Mouse (Mus musculus) heart, adult 2 months (tissue): ENCODE data around the gene Pdcd4. TPM values are rescaled to one million over a fixed set of nuclear protein-coding genes. Genes with fewer than 3 reads are reported as not detected.

Source experiments
- DNase-seq, 2 experiments: peaks; one replicate each; pipeline ENCODE4 v3.0.0; 2021
- H3K27ac ChIP-seq: fragments of 200-600 bp; 2 replicates; pipeline ENCODE4 v1.8.1; 2022
- H3K27me3 ChIP-seq: fragments of 200-500 bp; 2 replicates; pipeline ENCODE4 v1.6.1; 2012; ENCODE audit warnings: mild to moderate bottlenecking, low read length, inconsistent platforms, mixed read lengths; ENCODE audit not compliant: control insufficient read depth, insufficient read depth
- H3K36me3 ChIP-seq: fragments of 200-500 bp; 2 replicates; pipeline ENCODE4 v1.6.1; 2012; ENCODE audit warnings: low read length, inconsistent platforms; ENCODE audit not compliant: control insufficient read depth, insufficient read depth
- H3K4me1 ChIP-seq: fragments of 200-500 bp; 2 replicates; pipeline ENCODE4 v1.6.1; 2011; ENCODE audit warnings: low read length; ENCODE audit not compliant: control insufficient read depth, insufficient read depth
- H3K4me3 ChIP-seq: fragments of 200-600 bp; 2 replicates; pipeline ENCODE4 v1.8.1; 2022
- H3K79me2 ChIP-seq: fragments of 200-500 bp; replicated peaks from 2 replicates; pipeline ENCODE4 v1.6.1; 2012; ENCODE audit warnings: mild to moderate bottlenecking, inconsistent platforms, low read length, moderate library complexity, mixed read lengths; ENCODE audit not compliant: control insufficient read depth, insufficient read depth
- H3K9ac ChIP-seq: fragments of 200-500 bp; 2 replicates; pipeline ENCODE4 v1.6.1; 2012; ENCODE audit warnings: low read depth, mild to moderate bottlenecking, control low read depth, inconsistent platforms, low read length, mixed read lengths
- CTCF ChIP-seq: fragments of 200-600 bp; IDR thresholded peaks from 2 replicates; pipeline ENCODE4 v1.8.1; 2022; ENCODE audit warnings: antibody characterized with exemption, mild to moderate bottlenecking, moderate library complexity
- EP300 ChIP-seq: fragments of 200-500 bp; IDR thresholded peaks from 2 replicates; pipeline ENCODE4 v1.6.1; 2011; ENCODE audit warnings: low read depth, low read length, control low read depth; ENCODE audit not compliant: insufficient read depth
- POLR2A ChIP-seq: fragments of 200-500 bp; IDR thresholded peaks from 2 replicates; pipeline ENCODE4 v1.6.1; 2011; ENCODE audit warnings: mild to moderate bottlenecking, low read depth, low read length, control low read depth; ENCODE audit not compliant: insufficient read depth
- WGBS: fragments of 180-500 bp; shearing (Covaris S2); methylation state at CpG from one replicate; pipeline ENCODE4 v1.1.7; 2018; 5-methylcytosine and 5-hydroxymethylcytosine counted together
- intact Hi-C: fragments of 180-260 bp; cut with DNase I; formaldehyde crosslinking; loops from one replicate; pipeline ENCODE4 v1.15.1; 2025
- polyA plus RNA-seq: library from polyadenylated mRNA; depleted of rRNA; stranded (reverse); fragments of >200 nt; gene quantifications from 2 replicates; pipeline ENCODE4 v1.2.3, GENCODE M21; 2012
- total RNA-seq, 2 experiments: library from RNA; stranded (reverse); gene quantifications; 2 replicates each; pipeline ENCODE4 v1.2.3; 2021

The Pdcd4 gene
- total and polyA plus RNA-seq, 3 experiments = 4.2 to 22.9 (median 21.1) TPM

DNA sequence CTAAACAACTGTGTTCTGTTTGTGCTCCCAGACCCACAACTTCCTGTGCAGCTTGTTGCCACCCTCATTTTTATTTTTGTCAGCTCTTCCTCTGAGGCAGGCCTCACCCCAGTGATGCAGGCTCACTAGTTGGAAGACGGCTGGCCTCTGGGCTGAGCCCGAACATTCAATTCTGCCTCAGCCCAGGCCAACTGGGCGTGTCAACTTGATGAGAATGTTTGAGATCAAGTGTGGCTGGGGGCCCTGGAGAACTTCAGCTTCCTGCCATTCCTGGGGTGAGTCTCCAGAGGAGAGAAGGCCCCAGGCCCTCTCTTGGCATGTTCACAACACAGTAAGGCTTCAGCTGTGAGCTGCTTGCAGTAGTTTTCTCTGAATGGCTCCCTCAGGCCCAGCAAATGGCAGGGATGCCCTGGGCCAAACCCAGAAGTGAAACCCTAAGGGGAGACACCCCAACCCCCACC is 1.7 kb downstream of the Pdcd4 start:
- H3K27ac ChIP-seq = peak overlapping the region; percentile 43
- TF ChIP-seq EP300 (no peak), POLR2A (no peak), CTCF (no peak)
- no peak overlapping the region for H3K9ac ChIP-seq
- 64% methylated on average over 3 of the region's 3 CpGs for WGBS
- H3K27me3 ChIP-seq = no peaks in the 10 kb centered on the region
- H3K79me2 ChIP-seq = no peaks in the 10 kb centered on the region
- H3K36me3 ChIP-seq = no peaks in the 10 kb centered on the region
- intact Hi-C loops = no loop called here
- DNase-seq = peak; percentile 57 to 74
- peaks cover 8% of the 10 kb centered on the region for H3K4me1 ChIP-seq
- no peak overlapping the region for H3K4me3 ChIP-seq

DNA sequence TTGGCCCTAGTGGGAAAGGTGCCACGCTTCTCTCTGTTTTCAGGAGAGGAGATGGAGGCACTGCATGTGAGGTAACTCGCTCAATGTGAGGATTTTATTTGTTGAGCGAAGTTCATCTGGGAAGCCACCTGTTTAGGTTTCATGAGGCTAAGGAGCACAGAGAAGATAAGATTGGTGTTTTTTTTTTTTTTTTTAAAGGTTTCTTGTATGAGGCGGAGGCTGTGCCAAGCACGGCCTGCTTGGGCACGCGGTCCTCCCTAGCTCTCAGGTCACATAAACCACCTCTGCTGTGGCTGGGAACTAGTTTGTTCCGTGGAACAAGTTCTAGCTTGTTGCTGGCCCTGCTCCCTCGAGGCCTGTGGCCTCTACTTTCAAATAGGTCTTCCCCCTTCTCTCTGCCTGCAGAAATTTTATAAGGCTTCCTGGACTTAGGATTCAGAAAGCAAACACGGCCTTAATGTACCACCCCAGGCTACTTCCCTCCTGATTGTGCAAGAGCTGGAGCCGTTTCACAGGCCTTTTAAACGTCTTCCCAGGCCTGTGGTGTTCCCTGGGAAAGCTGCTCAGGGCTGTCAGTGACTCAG is 2.6 kb downstream of the Pdcd4 start:
- Histone ChIP-seq H3K9ac (no peak overlapping the region), H3K79me2 (no peaks in the 10 kb centered on the region), H3K27ac (peak overlapping the region; percentile 12; the same call in 1 of the 2 replicates), H3K4me1 (peaks cover 8% of the 10 kb centered on the region), H3K27me3 (no peaks in the 10 kb centered on the region), H3K36me3 (no peaks in the 10 kb centered on the region), H3K4me3 (no peak overlapping the region)
- TF ChIP-seq POLR2A (no peak), CTCF (no peak)
- 79% methylated on average over 12 of the region's 12 CpGs for WGBS
- intact Hi-C loops = no loop called here
- peak; percentile 53 to 61 for DNase-seq

- Histone ChIP-seq H3K36me3 (no peaks in the 10 kb centered on the region), H3K4me1 (peaks cover 13% of the 10 kb centered on the region), H3K9ac (no peak overlapping the region), H3K27ac (peak overlapping the region; percentile 54), H3K4me3 (no peak overlapping the region), H3K27me3 (no peaks in the 10 kb centered on the region), H3K79me2 (no peaks in the 10 kb centered on the region)
- peak in 1 of 2 experiments; percentile 20 for DNase-seq
- intact Hi-C loops = no loop called here
- 47% methylated on average over 5 of the region's 5 CpGs for whole genome bisulfite sequencing
- TF ChIP-seq EP300 (no peak), POLR2A (no peak)
Measured at GRCm38 (mm10) chr19:53898046-53898445, 6.0 kb downstream of the Pdcd4 start.

- Histone ChIP-seq H3K27me3 (no peaks in the 10 kb centered on the region), H3K79me2 (no peaks in the 10 kb centered on the region), H3K27ac (peak overlapping the region; percentile 54), H3K36me3 (no peaks in the 10 kb centered on the region), H3K9ac (no peak overlapping the region), H3K4me1 (peaks cover 13% of the 10 kb centered on the region), H3K4me3 (no peak overlapping the region)
- 66% methylated on average over 4 of the region's 4 CpGs for WGBS
- DNase-seq = peak in 1 of 2 experiments; percentile 40
- TF ChIP-seq POLR2A = no peak; the same call in 1 of the 2 replicates
- no peak for TF ChIP-seq CTCF
- no peak for TF ChIP-seq EP300
- intact Hi-C loops = no loop called here
Measured at GRCm38 (mm10) chr19:53898498-53898897, 6.5 kb downstream of the Pdcd4 start.

DNA sequence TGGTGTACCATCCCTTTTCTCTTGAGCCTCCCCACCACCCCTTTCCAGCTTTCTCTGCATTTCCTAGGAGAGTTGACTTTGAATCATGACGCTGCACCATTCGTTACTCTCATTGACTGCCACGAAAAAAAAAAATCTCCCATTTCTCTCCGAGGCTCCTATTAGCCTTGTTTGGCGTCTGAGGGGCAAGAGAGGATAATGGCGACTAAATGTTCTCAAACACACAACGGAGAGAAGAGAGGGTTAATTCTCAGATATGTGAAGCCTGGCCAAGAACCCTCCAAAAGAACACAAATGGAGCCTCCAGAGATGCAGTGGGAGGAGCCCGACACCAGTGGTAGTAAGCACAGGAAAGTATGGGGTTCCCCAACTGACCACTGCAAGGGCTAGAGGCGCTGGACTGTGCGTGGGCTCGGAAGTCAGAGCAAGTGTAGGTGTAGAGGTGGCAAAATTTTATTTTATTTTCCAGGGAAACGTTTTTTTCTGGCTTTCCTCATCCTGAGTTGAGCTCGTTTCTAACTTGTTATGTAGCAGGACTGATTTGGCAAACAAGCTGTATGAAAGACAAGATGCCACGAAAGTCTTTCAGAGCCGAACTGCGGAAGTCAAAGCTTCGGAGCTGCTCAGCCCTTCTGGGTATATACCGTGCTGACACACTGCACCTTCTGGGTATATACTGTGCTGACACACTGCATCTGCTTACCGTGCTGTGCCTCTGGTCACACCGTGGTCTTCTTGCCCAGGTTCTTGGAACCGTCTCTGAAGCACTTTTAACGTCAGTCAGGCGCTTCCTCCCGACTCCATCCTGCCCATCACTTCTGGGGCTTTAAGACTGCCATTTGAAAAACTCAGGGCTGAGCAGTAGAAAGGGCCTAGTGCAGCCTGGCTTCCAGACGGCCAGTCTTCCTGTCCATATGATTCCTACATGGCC is 7.2 kb downstream of the Pdcd4 start:
- TF ChIP-seq POLR2A (no peak), CTCF (no peak), EP300 (no peak)
- H3K79me2 ChIP-seq = peaks cover 3% of the 10 kb centered on the region; the same call in 1 of the 2 replicates
- no peak overlapping the region for H3K4me3 ChIP-seq
- no peak for DNase-seq
- no peaks in the 10 kb centered on the region for H3K27me3 ChIP-seq
- no peak overlapping the region for H3K9ac ChIP-seq
- no peak overlapping the region; the same call in 1 of the 2 replicates for H3K27ac ChIP-seq
- H3K4me1 ChIP-seq = peaks cover 13% of the 10 kb centered on the region
- H3K36me3 ChIP-seq = no peaks in the 10 kb centered on the region
- intact Hi-C loops = no loop called here
- WGBS = 83% methylated on average over 25 of the region's 25 CpGs
